Mouse (Mus musculus) kidney, postnatal 36 days (tissue): ENCODE measurements around the gene Gga1.

Experiments used
- DNase-seq, 2 experiments: peaks; one replicate each; pipeline ENCODE4 v3.0.0; 2021 to 2022; ENCODE audit warnings: mixed read lengths in 2 of 2

Gga1 gene

DNA sequence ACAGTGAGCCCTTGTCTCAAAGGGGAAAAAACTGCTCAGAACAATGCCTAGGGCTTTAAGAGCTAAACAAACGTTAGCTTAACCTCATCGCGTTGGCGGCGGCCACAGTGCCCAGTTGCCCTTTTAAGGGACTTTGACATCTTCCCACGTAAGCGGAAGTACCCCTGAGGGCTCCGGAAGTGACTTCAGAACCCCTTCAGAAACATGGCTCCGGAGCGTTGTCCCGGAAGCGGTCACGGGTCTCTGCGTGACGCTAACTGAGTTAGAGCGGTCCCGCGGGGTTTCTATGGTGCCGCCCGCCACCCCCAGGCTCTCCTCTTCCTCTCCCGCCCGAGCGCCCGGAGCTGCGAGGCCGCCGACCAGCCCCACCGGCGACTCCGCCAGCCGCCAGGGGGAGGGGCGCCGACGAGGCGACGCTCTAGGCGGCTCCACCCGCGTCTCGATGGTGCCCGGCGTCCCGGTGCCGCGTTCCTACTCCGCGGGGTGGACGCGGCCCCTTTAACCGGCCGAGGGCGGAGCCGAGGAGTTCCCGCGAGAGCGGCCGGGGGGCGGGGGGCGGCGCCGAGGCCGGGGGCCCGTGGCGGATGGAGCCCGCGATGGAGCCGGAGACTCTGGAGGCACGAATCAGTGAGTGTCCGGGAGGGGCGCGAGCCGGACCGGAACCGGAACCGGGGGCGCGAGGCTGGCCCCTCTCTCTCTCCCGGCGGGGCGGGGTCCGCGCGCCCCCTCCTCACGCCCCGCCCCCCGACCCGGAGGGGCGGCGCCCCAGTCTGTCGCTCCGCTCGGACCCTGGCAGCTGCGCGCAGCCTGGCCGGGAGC, at the start of gene Gga1:
TSS of gene Gga1 (plus strand) at position 200 of the 819 bp plus-strand sequence.
- peak; percentile 95 to 97 for DNase-seq

DNA sequence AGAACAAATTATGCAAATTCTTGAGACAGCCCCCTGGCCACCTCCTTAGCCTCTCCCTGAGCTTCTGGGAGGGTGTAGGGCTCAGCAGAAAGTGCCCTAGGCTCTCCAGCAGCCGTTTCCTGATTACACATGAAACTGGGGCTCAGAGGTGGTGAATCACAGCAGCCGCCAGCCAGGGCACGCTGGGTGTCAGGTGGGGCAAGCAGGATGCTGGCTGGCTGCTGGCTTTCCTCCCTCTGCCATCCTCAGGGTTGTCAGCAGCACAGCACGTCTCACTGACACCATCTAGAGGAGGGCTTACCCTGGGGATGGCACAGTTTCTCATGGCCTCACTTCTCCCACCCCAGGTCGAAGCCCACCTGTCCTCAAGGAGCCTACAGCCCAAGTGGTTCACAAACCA, 48.7 kb upstream of the Gga1 start:
- no peak for DNase-seq

DNA sequence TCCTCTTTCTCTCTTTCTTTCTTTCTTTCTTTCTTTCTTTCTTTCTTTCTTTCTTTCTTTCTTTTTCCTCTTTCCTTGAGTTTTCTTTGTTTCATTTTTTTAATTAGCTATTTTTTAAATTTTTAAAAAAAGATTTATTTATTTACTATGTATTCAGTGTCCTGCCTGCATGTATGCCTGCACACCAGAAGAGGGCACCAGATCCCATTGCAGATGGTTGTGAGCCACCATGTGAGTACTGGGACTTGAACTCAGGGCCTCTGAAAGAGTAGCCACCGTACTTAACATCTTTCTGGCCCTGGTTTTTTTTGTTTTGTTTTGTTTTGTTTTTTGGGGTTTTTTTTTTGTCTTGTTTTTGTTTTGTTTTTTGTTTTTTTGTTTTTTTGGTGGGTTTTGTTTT, 47.4 kb upstream of the Gga1 start:
- DNase-seq: no peak

DNA sequence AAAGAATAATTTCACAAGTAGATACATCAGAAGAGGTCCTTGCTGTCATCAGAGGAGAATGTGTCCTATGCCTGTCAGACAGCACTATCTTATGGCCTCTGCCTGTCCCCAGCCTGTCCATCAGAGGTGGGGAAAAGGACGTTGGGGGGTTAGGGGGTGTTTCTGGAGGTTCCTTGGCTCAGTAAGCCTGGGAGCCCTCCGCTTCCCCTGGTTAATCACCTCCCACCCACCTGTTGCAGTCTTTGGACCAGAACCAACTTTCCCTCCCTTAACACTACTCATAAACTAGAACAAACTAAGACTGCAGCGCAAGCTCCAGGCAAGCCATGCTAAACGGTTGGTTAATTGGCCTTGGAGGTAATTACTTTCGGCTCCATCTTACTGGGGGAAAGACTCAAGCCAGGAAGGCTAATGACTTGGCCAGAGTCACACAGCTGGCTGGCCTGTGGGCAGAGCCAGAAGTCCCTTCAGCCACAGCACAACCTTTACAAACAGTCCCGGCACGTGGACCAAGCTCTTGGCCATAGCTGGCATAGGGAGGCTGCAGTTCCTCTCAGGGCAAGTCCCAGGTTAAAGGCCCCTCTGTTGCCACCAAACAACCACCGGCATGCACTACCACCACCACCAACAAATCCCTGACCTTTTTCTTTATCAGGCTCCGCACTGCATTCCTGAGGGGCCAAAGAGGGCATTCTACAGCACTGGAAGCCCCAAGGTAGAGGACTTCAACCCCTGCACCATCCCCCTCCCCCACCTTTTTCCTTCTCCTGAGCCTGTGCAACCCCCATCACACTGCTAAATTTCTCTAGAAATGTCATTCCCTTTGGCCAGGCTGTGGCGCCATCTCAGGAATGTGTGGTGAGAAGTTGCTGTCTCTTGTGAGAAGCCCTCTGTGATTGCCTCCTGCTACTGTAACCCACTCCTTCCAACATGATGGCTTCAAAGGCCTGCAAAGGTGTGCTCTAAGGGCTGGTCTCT, 46.0 kb upstream of the Gga1 start:
- DNase-seq: peak in 1 of 2 experiments; percentile 46

DNA sequence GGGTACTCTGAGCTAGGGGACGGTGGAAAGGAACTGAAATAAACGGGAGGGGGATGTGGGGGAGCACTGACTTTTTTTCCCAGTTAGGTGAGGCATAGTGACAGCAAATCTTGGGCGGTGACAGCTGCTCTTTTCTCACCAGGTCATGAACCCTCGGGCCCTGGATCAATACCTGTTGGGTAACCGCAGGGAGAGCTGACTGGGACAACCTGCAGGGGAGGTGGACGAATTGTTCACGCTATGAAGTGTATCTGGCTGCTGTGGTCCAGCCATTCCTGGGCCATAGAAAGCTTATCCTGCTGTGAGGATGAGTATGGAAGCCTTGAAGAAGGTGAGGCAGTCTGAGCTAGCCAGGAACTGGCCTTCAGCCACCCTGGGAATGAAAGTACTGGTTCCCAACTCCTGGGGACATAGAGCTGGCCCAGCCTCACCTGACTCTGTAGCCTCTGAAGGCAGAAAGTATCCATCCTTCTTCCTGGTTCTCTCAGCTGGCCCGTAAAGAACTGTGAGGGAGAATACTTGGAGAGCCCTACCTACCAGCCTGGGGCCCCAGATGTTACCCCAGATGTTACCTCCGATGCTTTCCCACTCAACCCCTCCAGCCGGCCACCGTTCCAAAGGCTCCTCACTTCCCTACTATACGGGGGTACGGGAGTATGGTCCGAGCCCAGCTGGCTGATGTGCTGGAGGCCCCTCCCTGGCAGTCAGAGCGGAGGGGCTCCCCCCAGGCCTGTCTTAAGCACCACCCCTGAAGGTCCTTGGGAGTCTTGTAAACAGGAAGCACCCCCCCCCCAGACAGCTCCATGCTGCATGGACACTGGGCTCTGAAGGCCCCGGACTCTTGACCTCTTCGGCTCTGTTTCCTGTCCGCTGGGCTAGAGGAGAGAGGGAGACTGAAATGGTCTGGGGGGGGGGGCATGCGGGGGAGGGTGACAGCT, 45.0 kb upstream of the Gga1 start:
- peak; percentile 77 to 90 for DNase-seq

DNA sequence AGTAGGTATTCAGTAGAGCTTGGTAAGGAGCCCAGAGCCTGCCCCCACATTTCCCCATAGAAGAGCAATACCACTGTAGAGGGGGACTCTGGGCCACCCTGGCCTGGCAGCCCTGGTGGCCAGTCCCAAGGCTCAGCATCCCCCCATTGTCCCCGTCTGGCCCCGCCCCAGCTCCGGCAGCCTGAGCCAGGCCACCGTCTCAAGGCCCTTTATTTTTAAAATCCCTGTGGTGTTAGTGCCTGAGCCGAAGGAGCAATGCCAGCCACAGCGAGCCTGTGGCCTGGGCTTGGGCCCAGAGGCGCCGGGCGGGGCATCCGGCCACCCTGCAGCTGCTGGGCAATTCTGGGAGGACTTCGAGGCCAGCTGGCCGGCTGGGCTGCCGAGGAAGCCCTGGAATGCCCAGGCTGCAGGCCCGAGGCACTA, 44.3 kb upstream of the Gga1 start:
- peak; percentile 84 to 85 for DNase-seq

DNA sequence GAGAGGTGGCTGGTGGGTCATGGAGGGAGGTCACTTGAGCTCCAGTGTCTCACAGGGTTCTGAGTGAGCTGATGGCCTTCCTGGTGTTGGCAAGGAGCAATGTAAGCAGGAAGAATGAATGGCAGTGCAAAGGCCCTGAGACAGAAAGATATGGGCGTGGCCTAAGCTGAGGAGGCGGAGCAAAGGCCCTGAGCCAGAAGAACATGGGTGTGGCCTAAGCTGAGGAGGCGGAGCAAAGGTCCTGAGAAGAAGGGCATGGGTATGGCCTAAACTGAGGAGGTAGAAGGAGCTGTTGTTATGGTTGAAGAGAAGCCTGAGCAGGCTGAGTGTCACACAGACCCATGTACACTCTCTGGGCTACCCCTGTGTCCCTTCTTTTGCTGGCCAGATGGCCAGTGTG, 43.4 kb upstream of the Gga1 start:
- peak in 1 of 2 experiments; percentile 43 for DNase-seq

DNA sequence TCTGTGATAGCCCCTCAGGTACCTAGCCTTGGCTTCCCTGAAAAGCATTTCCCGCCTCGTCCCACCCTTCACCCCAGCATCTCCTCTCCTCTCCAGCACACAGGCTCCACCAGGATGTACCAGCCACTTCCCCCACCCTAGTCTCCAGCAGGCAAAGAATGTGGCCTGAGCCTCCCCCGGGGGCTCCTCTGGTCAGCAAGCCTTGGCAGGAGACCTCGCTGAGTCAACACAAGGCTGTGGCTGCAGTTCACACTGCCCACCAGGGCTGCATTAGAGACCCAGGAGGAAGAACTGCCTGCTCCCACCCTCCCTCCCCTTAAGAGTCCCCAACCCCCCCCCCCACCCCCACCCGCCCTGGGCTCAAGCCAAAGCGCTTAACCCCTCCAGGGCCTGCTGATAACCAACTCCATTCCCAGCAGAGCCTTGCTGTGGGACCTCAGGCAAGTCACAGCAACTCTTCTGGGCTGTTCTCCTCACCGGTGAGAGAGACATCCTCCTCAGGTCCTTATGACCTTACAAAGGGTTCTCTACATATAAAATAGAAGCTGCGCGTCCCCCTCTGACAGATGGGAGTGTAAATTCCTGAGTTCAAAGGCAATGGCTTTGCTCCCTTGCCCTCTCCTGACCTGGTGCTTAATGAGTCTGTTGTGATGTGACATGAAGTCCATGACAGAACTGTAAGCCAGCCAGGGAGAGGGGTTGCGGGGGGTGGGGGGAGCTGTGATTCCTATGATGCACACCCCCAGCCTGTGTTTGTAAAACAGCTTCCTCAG, 42.6 kb upstream of the Gga1 start:
- peak in 1 of 2 experiments; percentile 58 for DNase-seq

DNA sequence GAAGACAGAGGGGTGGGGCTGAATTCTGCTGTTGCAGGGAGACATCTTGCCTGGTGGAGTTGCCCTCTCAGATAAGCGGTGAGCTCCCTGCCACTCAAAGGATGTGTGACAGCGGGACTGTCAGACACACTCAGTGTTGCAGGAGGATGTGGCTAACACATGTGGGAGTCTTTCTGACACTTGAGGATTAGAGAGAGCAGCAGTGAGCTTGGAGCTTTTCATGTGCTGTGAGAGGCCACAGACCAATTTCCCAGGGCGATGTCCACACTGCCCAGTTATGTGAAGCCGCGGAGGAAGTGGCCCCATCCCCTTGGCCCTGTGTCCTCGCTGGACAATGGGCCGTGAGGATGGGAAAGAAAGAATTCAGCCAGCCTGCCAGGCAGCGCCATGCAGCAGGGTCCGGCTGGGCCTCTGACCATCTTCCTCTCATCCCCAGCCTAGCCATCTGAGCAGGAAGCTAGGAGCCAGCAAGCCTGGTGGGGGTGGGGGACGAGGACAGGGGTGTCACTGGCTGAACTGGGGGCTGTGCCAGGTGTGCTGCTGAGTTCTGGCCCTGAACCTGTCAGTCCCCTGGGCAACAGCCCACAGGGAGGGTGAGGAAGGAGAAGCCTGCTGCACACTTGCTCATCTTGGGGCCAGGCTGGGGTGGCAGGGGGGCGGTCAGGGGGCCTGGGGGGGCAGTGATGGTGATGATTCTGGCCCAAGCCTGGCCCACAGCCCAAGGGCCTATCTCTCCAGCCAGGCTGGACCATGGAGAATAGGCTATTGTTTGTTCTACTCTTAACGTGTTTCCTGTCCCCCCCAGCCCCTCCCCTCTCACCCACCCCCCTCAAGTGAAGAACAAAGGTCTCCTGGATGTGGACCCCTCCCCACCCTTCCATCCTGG, 41.5 kb upstream of the Gga1 start:
- peak; percentile 76 to 80 for DNase-seq

DNA sequence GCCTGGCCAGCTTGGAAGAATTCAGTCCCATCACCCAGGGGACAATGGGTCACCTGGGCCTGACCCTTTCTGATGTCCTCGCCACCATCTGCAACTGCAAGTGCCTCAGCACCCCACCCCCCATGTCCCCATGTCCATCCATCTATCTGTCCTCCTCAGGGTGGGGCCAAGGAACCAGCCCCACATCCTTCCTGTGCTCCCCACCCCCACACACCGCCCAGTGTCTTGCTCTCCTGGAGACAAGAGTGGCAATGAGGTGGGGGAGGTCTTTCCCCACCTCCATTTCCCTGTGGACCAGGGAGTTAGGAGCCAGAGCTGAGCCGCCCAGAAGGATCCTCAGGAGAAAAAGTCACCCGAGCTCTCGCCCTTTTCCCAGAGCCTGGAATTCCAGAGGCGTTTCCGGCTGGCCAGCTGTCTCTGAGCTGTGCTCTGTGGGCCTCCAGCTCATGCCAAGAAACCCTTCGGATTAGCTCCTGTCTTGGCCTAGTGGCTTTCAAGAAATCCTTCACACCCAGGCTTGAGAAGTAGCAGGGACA, 40.8 kb upstream of the Gga1 start:
- peak; percentile 89 to 91 for DNase-seq

DNA sequence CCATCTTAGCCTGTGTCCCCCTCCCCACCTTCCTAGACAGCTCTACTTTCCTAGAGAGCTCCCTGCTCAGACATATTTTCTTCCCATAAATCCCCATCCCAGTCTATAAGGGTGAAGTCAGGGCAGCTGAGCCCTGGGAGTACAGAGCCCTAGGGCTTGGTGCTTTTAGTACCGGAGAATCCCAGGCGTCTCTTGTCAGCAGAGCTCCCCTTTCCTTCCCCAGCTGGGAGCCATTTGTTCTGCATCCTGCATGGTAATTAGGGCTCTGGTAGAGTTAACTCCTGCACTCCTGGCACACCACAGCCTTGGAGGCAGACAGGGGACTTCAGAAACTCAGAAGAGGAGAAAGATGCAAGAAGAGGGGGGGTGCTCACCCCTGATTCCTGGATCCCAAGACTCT, 37.2 kb upstream of the Gga1 start:
- DNase-seq: no peak

DNA sequence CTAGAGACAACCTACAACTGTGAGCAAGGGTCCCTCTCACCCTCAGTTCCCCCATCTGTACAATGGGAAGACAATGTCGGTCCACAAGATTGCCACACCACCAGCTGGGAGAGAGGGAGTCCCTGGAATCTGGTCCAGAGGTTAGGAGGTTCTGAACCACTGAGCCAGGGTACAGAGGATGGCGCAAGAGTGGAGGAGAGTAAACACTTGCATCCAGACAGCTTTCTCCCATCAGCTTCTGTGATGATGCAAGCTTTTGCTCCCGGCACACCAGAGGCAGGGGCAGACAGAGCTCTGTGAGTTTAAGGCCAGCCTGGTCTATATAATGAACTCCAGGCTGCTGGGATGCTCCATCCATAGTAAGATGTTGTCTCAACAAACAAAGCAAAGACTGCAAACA, 36.7 kb upstream of the Gga1 start:
- peak; percentile 27 to 60 for DNase-seq

DNA sequence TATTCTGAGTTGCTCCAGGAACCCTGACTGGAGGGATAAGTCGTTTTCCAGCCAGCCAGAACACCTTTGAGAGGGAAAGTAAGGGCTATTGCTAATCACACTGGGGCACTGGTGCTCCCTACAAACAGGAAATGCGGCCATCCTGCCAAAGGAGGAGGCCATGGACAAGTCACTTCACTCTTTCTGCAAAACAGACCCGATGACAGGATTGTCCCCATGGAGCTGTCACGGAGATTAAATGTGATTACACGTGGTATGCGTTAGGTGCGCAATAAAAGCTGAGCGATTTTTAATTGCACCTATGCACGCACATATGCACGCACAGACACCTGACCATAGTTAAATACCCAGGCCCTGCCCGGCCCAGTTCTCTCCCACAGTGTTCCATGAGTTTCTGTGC, 36.2 kb upstream of the Gga1 start:
- DNase-seq: no peak

DNA sequence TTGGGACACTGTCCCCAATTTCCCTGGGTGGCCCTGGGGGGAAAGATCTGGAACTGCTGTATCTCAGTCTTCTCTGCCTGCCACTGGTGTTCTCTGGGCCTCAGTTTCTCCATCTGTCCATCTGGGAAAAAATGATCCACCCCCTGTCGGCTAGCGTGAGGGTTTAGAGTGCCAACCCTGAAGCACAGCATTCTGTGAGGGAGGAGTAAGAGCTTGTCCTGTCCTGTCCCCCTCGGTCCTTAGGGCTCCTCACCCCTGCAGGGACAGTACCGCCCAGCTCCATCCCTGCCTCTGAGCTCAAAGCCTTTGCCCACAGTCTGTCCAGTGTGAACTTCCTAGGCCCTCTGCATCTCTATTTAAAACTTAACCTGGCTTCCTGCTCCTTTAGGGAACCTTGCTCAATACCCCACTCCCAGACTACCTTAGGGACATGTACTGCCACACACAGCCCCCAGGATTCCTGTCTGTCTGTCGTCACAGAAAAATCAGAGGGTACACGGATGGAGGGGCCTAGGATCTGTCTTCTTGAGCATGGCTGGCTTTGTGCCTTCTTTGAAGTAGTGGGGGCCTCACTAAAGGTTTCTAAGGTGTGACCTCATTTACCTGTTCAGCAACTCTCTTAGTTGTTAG, 35.7 kb upstream of the Gga1 start:
- DNase-seq: no peak

DNA sequence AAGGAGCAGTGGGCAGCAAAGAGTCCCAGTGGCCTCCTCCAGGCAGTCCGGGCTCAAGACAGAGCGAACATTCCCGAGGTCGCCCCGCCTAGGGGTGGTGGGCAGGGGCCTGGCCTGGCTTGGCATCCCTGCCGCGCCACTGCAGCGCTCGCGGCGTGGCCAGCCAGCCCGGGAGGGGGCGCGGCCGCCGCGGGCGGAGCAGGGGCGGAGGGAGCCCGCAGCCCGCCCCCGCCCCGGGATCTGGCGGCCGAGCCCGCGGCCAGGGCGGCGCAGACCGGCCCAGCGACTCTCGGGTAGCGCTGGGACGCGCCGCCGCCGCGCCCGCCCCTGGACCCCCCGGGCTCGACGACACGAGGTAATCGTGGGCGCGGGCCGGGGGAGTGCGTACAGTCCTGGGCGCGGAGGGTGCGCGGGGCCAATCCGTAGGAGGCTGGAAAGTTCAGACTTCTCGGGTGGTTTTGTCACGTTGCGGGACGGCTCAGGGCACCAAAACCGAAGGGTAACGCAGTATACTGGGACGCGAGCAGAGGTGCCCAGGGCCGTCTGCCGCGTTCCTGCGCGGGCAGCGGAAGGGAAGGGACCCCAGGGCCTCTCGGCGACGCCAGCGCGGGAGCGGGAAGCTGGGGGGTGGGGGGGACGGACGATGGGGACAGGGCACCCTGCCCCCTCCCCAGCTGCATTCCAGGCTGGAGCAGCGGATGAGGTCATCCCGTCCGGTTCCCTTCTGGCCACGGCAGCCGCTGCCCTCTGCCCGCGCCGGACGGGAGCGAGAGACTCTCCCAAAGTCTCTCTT, 34.4 kb upstream of the Gga1 start, which contains the start of gene Cdc42ep1:
TSS of gene Cdc42ep1 (plus strand) at position 254 of the 793 bp plus-strand sequence.
- DNase-seq: peak; percentile 77 to 85

DNA sequence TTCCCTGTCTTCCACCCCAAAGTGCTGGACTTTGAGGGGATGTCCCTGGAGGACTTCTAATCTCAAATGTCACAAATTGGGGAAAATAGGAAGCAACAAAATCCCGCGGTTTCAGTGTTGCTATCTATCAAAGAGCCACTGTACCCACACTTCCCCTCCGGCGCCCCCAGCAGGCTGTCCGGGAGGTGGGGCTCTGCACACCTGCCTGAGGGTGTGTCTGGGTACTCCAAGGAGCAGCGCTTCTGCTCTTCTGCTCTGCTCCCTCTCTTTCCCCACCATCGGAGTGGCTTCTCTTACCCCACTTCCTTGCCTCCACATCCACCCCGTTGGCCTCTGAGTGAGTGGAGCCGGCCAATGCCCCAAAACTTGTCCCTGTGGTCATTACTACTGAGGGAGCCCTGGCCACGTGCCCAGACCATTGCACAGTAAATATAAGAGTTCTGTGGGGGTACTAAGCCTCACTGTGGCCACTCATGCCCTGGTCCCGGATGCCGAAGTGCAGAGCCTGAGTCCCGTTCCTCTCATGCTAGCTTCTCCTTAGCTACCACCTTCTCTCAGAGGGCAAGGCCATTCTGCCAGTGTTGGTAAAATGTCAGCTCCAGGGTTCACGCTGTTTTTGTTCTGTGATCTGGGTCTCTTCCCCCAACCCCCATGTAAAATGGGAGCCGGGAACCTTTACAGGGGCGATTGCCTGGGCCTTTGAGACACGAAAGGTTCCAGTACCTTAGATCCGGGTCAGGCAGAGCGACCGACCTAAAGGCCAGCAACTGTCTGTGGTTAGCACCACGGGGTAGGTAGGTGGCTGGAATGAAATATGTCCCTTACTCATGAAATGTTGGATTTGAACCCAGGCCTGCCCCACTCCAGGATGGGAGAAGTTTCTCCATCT, 33.2 kb upstream of the Gga1 start:
- DNase-seq: peak in 1 of 2 experiments; percentile 54

DNA sequence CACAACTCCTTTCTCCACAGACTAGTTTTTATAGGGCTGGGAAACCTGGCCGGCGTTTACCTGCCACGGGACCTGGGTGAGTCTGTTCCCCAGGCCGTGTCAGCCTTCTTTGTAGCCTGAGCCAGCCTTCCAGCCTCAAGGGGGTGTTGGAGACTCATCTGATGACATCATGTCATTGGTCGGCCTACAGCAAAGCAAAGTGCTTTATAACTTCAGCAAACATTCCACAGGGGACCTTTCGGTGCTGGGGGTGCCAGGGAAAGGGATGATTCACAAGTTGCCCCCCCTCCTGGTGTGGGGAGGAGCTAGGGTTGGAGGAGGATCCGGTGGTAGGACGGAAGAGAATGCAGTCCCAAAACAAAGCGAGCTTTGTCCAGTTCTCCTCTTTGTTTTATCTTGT, 32.2 kb upstream of the Gga1 start:
- DNase-seq: peak; percentile 79

DNA sequence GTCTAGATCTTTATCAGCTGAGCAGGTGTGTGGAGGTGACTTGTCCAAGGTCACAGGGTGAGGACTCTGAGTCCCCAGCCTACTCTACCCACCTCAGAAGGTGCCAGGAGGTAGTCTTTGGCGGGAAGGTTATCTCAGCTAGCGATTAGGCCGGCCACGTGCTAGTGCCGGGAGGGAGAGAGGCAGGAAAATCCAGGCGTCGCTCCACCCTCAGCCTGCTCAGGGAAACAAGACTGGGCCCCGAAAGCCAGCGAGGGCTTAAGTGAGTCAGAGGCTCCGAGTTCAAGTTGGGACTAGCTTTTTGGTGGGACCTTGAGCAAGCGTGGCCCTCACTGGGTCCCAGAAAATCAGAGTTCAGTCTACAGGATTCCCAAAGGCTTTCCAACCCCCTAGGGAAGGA, 31.7 kb upstream of the Gga1 start:
- peak; percentile 62 to 68 for DNase-seq
